Mouse (Mus musculus) forebrain, embryonic 13.5 days (tissue): ENCODE measurements at regions not wholly inside any gene's neighbourhood (a gene's known extent, or its start where the extent isn't known, plus 50 kb on each side); places are given as distances from the start of the nearest gene placed in this dataset.
A peak's percentile ranks its signal among the peaks of the same experiment; 100 is the strongest.
"Not testable (repeated sequence)": the region's sequence is repeated elsewhere in the genome, so short reads cannot be mapped to it uniquely, and the experiment has no call there.

Experiments used
- ATAC-seq: fragments of 200-750 bp; cut with Nextera tagmentation; 2 replicates; pipeline ENCODE4 v1.8.0; 2017
- H3K27ac ChIP-seq: fragments of 300-500 bp; sonication (generic); 2 replicates; pipeline ENCODE4 v1.5.1; 2015; ENCODE audit warnings: inconsistent platforms, mild to moderate bottlenecking, moderate library complexity
- H3K27me3 ChIP-seq: fragments of 300-500 bp; sonication (generic); 2 replicates; pipeline ENCODE4 v1.6.1; 2015; ENCODE audit warnings: mild to moderate bottlenecking, inconsistent platforms
- H3K36me3 ChIP-seq: fragments of 300-500 bp; sonication (generic); 2 replicates; pipeline ENCODE4 v1.6.1; 2015; ENCODE audit warnings: mild to moderate bottlenecking, inconsistent platforms; ENCODE audit not compliant: poor library complexity, severe bottlenecking
- H3K4me1 ChIP-seq: fragments of 300-500 bp; sonication (generic); 2 replicates; pipeline ENCODE4 v1.6.1; 2015; ENCODE audit warnings: inconsistent platforms
- H3K4me2 ChIP-seq: fragments of 300-500 bp; sonication (generic); 2 replicates; pipeline ENCODE4 v1.6.1; 2015; ENCODE audit warnings: inconsistent platforms, mild to moderate bottlenecking, moderate library complexity
- H3K4me3 ChIP-seq: fragments of 300-500 bp; sonication (generic); 2 replicates; pipeline ENCODE4 v1.5.1; 2015; ENCODE audit warnings: mild to moderate bottlenecking, inconsistent platforms
- H3K9ac ChIP-seq: fragments of 300-500 bp; sonication (generic); 2 replicates; pipeline ENCODE4 v1.6.1; 2015; ENCODE audit warnings: mild to moderate bottlenecking, inconsistent platforms
- H3K9me3 ChIP-seq: fragments of 300-500 bp; sonication (generic); replicated peaks from 2 replicates; pipeline ENCODE4 v1.6.1; 2016; ENCODE audit warnings: inconsistent platforms
- WGBS: fragments of 180-500 bp; shearing (Covaris S2); methylation state at CpG from one replicate; pipeline ENCODE4 v1.1.7; 2015; 5-methylcytosine and 5-hydroxymethylcytosine counted together

DNA sequence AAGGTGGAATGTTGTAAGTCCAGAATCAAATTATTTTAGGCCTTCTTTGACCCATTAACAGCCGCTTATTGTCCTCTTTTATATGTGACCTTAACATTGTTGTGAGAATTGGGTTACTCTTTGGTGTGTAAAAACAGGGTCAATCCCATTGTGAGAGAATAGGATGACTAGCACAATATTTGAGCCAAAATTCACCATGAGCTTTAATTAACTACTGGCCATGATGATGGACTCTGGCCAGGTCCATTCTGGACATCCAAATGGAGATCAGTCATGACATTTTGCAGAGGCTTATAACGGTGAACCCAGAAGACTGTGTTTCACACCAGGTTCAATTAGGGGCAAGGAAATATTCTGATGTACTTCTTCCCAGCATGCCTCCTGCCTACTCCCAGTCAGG is 3548.0 kb downstream of the 9330182O14Rik start:
- no peaks in the 10 kb centered on the region for H3K27me3 ChIP-seq
- 69% methylated on average over 2 of the region's 2 CpGs for WGBS
- H3K9ac ChIP-seq: no peak overlapping the region
- no peaks in the 10 kb centered on the region for H3K36me3 ChIP-seq
- H3K4me3 ChIP-seq: no peak overlapping the region
- no peak overlapping the region for H3K4me2 ChIP-seq
- H3K9me3 ChIP-seq: no peaks in the 10 kb centered on the region
- H3K27ac ChIP-seq: no peak overlapping the region
- no peaks in the 10 kb centered on the region for H3K4me1 ChIP-seq
- ATAC-seq: no peak

DNA sequence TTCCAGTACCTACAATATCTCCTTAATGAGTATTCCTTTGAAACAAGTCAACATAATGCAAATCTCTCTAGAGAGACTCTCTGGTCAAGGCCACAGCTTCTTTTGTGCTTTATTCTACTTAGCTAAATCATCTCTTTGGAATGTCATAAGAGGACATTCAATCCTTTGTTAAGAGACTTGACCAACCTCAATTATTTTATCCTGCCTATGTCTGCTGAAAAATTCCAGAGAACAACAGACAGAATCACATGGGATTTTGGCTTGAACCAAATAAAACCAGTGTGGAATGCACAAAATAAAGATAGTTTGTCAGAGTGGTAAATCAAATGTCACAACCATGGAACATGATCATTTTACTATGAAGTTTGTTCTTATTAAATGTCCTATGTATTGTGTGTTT is 3557.8 kb downstream of the 9330182O14Rik start:
- not testable (repeated sequence) for H3K4me3 ChIP-seq, H3K9me3 ChIP-seq, H3K4me1 ChIP-seq, H3K27me3 ChIP-seq, H3K27ac ChIP-seq, H3K9ac ChIP-seq, ATAC-seq, H3K36me3 ChIP-seq, H3K4me2 ChIP-seq

DNA sequence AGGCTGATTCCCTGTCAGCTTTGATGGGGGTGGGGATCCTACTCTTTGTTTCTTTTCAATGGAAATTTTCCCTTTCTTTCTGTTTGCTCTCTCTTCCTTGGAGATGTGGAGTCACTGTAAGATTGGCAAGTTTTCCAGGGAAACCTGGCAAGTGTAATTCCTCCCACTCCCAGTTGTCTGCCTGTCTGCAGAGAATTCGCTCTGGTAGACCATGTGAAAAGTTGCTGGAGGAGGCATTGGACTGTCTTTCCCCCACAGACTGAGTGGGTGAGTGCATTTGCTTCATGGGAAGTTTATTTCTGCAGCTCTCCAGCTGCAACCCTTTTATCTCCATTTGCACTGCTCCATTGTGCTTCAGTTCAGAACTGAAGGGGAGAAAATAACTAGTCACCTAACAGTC is 3561.3 kb downstream of the 9330182O14Rik start:
- Histone ChIP-seq H3K36me3 (no peaks in the 10 kb centered on the region), H3K4me2 (no peak overlapping the region), H3K4me1 (no peaks in the 10 kb centered on the region), H3K27me3 (no peaks in the 10 kb centered on the region), H3K9ac (no peak overlapping the region), H3K4me3 (no peak overlapping the region), H3K9me3 (no peaks in the 10 kb centered on the region), H3K27ac (no peak overlapping the region)
- ATAC-seq: no peak
- WGBS: 71% methylated on average over 1 of the region's 1 CpGs

GRCm38 (mm10) chr15:43717035-43717434 is 3582.9 kb downstream of the 9330182O14Rik start:
- no peaks in the 10 kb centered on the region for H3K4me1 ChIP-seq
- no peaks in the 10 kb centered on the region for H3K36me3 ChIP-seq
- no peak overlapping the region for H3K27ac ChIP-seq
- WGBS: 100% methylated on average over 1 of the region's 1 CpGs
- no peaks in the 10 kb centered on the region for H3K9me3 ChIP-seq
- no peak overlapping the region for H3K4me3 ChIP-seq
- H3K9ac ChIP-seq: no peak overlapping the region
- no peak for ATAC-seq
- no peaks in the 10 kb centered on the region for H3K27me3 ChIP-seq
- H3K4me2 ChIP-seq: no peak overlapping the region

GRCm38 (mm10) chr15:43717559-43717958 is 3583.4 kb downstream of the 9330182O14Rik start:
- ATAC-seq: no peak
- WGBS: 93% methylated on average over 1 of the region's 1 CpGs
- Histone ChIP-seq H3K9ac (no peak overlapping the region), H3K27me3 (no peaks in the 10 kb centered on the region), H3K4me3 (no peak overlapping the region), H3K9me3 (no peaks in the 10 kb centered on the region), H3K4me2 (no peak overlapping the region), H3K4me1 (no peaks in the 10 kb centered on the region), H3K36me3 (no peaks in the 10 kb centered on the region), H3K27ac (no peak overlapping the region)

GRCm38 (mm10) chr15:43720916-43721315 is 3586.8 kb downstream of the 9330182O14Rik start:
- no peak overlapping the region for H3K27ac ChIP-seq
- no peaks in the 10 kb centered on the region for H3K36me3 ChIP-seq
- no peak overlapping the region for H3K4me3 ChIP-seq
- H3K9ac ChIP-seq: no peak overlapping the region
- H3K27me3 ChIP-seq: no peaks in the 10 kb centered on the region
- 82% methylated on average over 1 of the region's 1 CpGs for WGBS
- no peak overlapping the region for H3K4me2 ChIP-seq
- no peaks in the 10 kb centered on the region for H3K9me3 ChIP-seq
- H3K4me1 ChIP-seq: no peaks in the 10 kb centered on the region
- ATAC-seq: no peak

DNA sequence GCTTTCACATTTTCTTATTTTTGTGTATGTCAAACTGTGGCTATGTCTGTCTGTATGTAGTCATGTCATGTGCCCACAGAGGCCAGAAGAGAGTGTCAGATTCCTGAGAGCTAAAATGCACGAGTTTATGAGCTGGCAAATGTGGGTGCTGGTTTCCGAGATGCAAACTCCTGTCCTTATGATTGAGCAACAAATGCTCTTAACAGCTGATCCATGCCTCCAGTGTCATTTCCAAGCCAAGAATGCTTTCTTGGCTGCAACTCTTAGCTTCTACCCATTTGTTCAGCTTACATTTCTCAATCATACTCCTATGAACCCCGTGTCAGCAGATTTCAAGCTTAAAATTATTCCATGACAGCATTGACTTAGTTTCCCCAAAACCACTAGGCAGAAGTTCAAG is 3601.5 kb downstream of the 9330182O14Rik start:
- Histone ChIP-seq H3K36me3 (no peaks in the 10 kb centered on the region), H3K4me1 (no peaks in the 10 kb centered on the region), H3K4me3 (no peak overlapping the region), H3K9me3 (no peaks in the 10 kb centered on the region), H3K27me3 (no peaks in the 10 kb centered on the region), H3K4me2 (no peak overlapping the region), H3K9ac (no peak overlapping the region), H3K27ac (no peak overlapping the region)
- 87% methylated on average over 3 of the region's 3 CpGs for WGBS
- ATAC-seq: no peak

- no peak overlapping the region for H3K4me2 ChIP-seq
- ATAC-seq: peak; percentile 62; the same call in 1 of the 2 replicates
- H3K9me3 ChIP-seq: no peaks in the 10 kb centered on the region
- WGBS: 16% methylated on average over 3 of the region's 3 CpGs
- no peak overlapping the region for H3K27ac ChIP-seq
- H3K27me3 ChIP-seq: no peaks in the 10 kb centered on the region
- H3K4me1 ChIP-seq: no peaks in the 10 kb centered on the region
- H3K36me3 ChIP-seq: no peaks in the 10 kb centered on the region
- no peak overlapping the region for H3K4me3 ChIP-seq
- H3K9ac ChIP-seq: no peak overlapping the region
These were observed 3624.1 kb downstream of the 9330182O14Rik start for GRCm38 (mm10) chr15:43758256-43758655.

DNA sequence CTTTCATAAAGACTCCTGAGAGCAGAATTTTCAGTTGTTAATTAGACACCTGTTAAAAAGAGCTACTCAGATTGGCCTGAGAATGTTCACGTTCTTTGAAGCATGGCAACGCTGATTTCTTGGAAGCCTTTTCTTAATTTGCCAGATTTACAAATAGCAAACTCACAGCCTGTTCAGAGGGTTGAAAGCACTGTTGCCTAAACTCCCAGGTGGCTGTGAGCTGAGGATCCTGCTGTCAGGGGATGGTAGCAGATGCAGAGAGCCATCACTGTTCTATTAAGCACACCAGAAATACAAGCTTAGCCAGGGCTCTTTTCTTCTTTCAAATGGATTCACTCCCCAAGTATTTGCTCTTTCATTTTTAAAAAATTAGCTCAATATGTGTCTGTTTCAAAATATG is 3630.4 kb downstream of the 9330182O14Rik start:
- H3K4me2 ChIP-seq: no peak overlapping the region
- no peaks in the 10 kb centered on the region for H3K27me3 ChIP-seq
- no peaks in the 10 kb centered on the region for H3K36me3 ChIP-seq
- no peak overlapping the region for H3K4me3 ChIP-seq
- no peaks in the 10 kb centered on the region for H3K9me3 ChIP-seq
- peak; percentile 72; the same call in 1 of the 2 replicates for ATAC-seq
- H3K4me1 ChIP-seq: no peaks in the 10 kb centered on the region
- no peak overlapping the region for H3K9ac ChIP-seq
- 54% methylated on average over 2 of the region's 2 CpGs for WGBS
- no peak overlapping the region for H3K27ac ChIP-seq

GRCm38 (mm10) chr15:43772718-43773117 is 3638.6 kb downstream of the 9330182O14Rik start:
- H3K4me3 ChIP-seq: no peak overlapping the region
- no peak overlapping the region for H3K9ac ChIP-seq
- peak; percentile 69 for ATAC-seq
- H3K36me3 ChIP-seq: no peaks in the 10 kb centered on the region
- H3K4me2 ChIP-seq: no peak overlapping the region
- H3K27me3 ChIP-seq: no peaks in the 10 kb centered on the region
- 36% methylated on average over 3 of the region's 3 CpGs for WGBS
- H3K4me1 ChIP-seq: no peaks in the 10 kb centered on the region
- H3K9me3 ChIP-seq: no peaks in the 10 kb centered on the region
- H3K27ac ChIP-seq: no peak overlapping the region

DNA sequence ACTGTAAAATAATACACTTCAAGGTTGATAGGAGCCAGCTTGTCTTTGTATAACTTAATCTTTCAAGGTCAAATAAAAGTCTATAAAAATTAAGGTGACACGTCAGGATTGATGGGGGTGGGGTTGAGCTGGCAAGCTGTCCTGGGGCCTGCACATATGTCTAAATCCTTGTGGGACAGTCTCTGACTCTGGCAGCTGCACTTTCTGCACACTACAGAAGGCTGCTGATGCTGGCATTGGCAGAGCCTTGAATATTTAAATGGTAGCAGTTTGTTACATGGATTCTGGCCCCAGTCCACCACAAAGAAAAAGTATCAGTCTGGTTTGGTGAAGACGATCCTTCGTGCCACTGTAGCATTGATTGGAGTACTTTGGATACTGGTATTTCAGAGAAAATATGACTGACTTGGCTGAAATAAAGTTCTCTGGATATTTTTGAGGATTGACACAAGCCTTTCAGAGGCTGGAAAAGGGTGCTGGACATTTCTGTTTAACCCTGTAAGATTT is 3648.0 kb downstream of the 9330182O14Rik start:
- H3K4me1 ChIP-seq, H3K9me3 ChIP-seq, H3K4me3 ChIP-seq, H3K4me2 ChIP-seq, H3K27ac ChIP-seq, H3K27me3 ChIP-seq, H3K9ac ChIP-seq, H3K36me3 ChIP-seq: not testable (repeated sequence)
- 78% methylated on average over 3 of the region's 3 CpGs for WGBS
- peak; percentile 92 for ATAC-seq

GRCm38 (mm10) chr15:43784171-43784570 is 3650.0 kb downstream of the 9330182O14Rik start:
- ATAC-seq: peak; percentile 54; the same call in 1 of the 2 replicates
- Histone ChIP-seq H3K27ac (no peak overlapping the region), H3K9me3 (no peaks in the 10 kb centered on the region)

DNA sequence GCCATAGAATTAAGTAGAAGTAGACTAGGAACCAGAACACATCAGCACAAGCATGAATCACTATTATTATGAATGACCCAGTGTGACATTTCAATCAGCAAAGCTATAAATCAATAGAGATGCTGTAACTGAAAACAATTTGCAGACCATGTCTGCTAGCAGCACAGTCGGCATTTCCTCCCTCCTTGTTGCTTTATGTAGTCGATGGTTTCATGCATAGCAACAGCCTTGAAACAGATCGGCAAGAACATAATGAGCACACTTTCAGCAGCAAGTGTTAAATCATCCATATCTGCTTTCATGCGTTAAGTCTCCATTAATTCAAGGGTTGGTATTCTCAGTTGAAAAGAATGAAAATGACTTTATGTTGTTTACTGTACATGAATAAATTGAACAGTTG is 3669.2 kb downstream of the 9330182O14Rik start:
- Histone ChIP-seq H3K36me3 (no peaks in the 10 kb centered on the region), H3K4me3 (no peak overlapping the region), H3K4me1 (peaks cover 4% of the 10 kb centered on the region; the same call in 1 of the 2 replicates), H3K27ac (no peak overlapping the region), H3K9me3 (no peaks in the 10 kb centered on the region), H3K4me2 (no peak overlapping the region), H3K27me3 (no peaks in the 10 kb centered on the region), H3K9ac (no peak overlapping the region)
- ATAC-seq: peak; percentile 84
- 20% methylated on average over 4 of the region's 4 CpGs for WGBS

More at GRCm38 (mm10) chr15:43784171-43784570, 3650.0 kb downstream of the 9330182O14Rik start:
- Histone ChIP-seq H3K9ac (no peak overlapping the region), H3K36me3 (no peaks in the 10 kb centered on the region), H3K4me2 (no peak overlapping the region), H3K27me3 (no peaks in the 10 kb centered on the region), H3K4me3 (no peak overlapping the region), H3K4me1 (no peaks in the 10 kb centered on the region)
- 75% methylated on average over 3 of the region's 3 CpGs for WGBS
